Mouse (Mus musculus): ENCODE measurements around the gene Rbpj. TPM values are rescaled to one million over a fixed set of nuclear protein-coding genes. Genes with fewer than 3 reads are reported as not detected.

Rbpj gene
- polyA plus RNA-seq, 1 experiment from 2014 or later, result 14.2 TPM

GRCm38 (mm10) chr5:53470141-53471079 is 4.5 kb downstream of the Rbpj start:
- no peaks in the 10 kb centered on the region for H3K27me3 ChIP-seq (replicated peaks; ENCODE audit: control insufficient read depth, insufficient read depth, low read length)
- TF ChIP-seq CTCF (IDR thresholded peaks at IDR 0.05; ENCODE audit: low read depth), result 0 out of 2 replicates have a peak, but pooled peaks have one; percentile 18
- H3K4me1 ChIP-seq (replicated peaks; ENCODE audit: control insufficient read depth, insufficient read depth, low read length), result 0 out of 2 replicates have a peak, but pooled peaks cover 2% of the 10 kb centered on the region
- peak; percentile 88 for ATAC-seq
- peak overlapping the region; percentile 51 for H3K4me2 ChIP-seq (replicated peaks; ENCODE audit: low read depth)
- peak overlapping the region; percentile 57 for H3K27ac ChIP-seq (ENCODE audit: low read depth, low read length)
- H3K9me3 ChIP-seq (ENCODE audit: control insufficient read depth), result no peaks in the 10 kb centered on the region
- H3K36me3 ChIP-seq (ENCODE audit: control insufficient read depth, insufficient read depth), result no peaks in the 10 kb centered on the region
- no peak overlapping the region for H3K9ac ChIP-seq (ENCODE audit: low read depth, low read length)
- peak overlapping the region; percentile 9; the same call in 1 of the 2 replicates for H3K4me3 ChIP-seq (ENCODE audit: low read depth, low read length)
- 22% methylated on average over 16 of the region's 16 CpGs for WGBS

GRCm38 (mm10) chr5:53472485-53472884 is 6.5 kb downstream of the Rbpj start:
- no peak for TF ChIP-seq CTCF (IDR thresholded peaks at IDR 0.05; ENCODE audit: low read depth)
- 0 out of 2 replicates have a peak, but pooled peaks cover 2% of the 10 kb centered on the region for H3K4me1 ChIP-seq (replicated peaks; ENCODE audit: control insufficient read depth, insufficient read depth, low read length)
- no peaks in the 10 kb centered on the region for H3K36me3 ChIP-seq (ENCODE audit: control insufficient read depth, insufficient read depth)
- no peak overlapping the region for H3K4me2 ChIP-seq (replicated peaks; ENCODE audit: low read depth)
- no peaks in the 10 kb centered on the region for H3K27me3 ChIP-seq (replicated peaks; ENCODE audit: control insufficient read depth, insufficient read depth, low read length)
- H3K9ac ChIP-seq (ENCODE audit: low read depth, low read length), result no peak overlapping the region
- ATAC-seq, result no peak
- WGBS, result 84% methylated on average over 11 of the region's 11 CpGs
- no peaks in the 10 kb centered on the region for H3K9me3 ChIP-seq (ENCODE audit: control insufficient read depth)
- no peak overlapping the region for H3K4me3 ChIP-seq (ENCODE audit: low read depth, low read length)
- H3K27ac ChIP-seq (ENCODE audit: low read depth, low read length), result no peak overlapping the region

- ATAC-seq, result no peak
- H3K4me2 ChIP-seq (replicated peaks; ENCODE audit: low read depth), result no peak overlapping the region
- 79% methylated on average over 6 of the region's 6 CpGs for WGBS
Observed at GRCm38 (mm10) chr5:53479161-53479560, 13.2 kb downstream of the Rbpj start.

GRCm38 (mm10) chr5:53479891-53480290 is 13.9 kb downstream of the Rbpj start:
- WGBS, result 84% methylated on average over 5 of the region's 5 CpGs
- Histone ChIP-seq H3K4me2 (replicated peaks; ENCODE audit: low read depth) (no peak overlapping the region), H3K4me3 (ENCODE audit: low read depth, low read length) (no peak overlapping the region), H3K9ac (ENCODE audit: low read depth, low read length) (no peak overlapping the region), H3K27me3 (replicated peaks; ENCODE audit: control insufficient read depth, insufficient read depth, low read length) (no peaks in the 10 kb centered on the region), H3K9me3 (ENCODE audit: control insufficient read depth) (no peaks in the 10 kb centered on the region), H3K4me1 (replicated peaks; ENCODE audit: control insufficient read depth, insufficient read depth, low read length) (no peaks in the 10 kb centered on the region), H3K27ac (ENCODE audit: low read depth, low read length) (no peak overlapping the region), H3K36me3 (ENCODE audit: control insufficient read depth, insufficient read depth) (no peaks in the 10 kb centered on the region)
- no peak for ATAC-seq
- TF ChIP-seq CTCF (IDR thresholded peaks at IDR 0.05; ENCODE audit: low read depth), result no peak

More at GRCm38 (mm10) chr5:53479161-53479560, 13.2 kb downstream of the Rbpj start:
- Histone ChIP-seq H3K9me3 (ENCODE audit: control insufficient read depth) (no peaks in the 10 kb centered on the region), H3K4me1 (replicated peaks; ENCODE audit: control insufficient read depth, insufficient read depth, low read length) (no peaks in the 10 kb centered on the region), H3K36me3 (ENCODE audit: control insufficient read depth, insufficient read depth) (no peaks in the 10 kb centered on the region), H3K27me3 (replicated peaks; ENCODE audit: control insufficient read depth, insufficient read depth, low read length) (no peaks in the 10 kb centered on the region), H3K9ac (ENCODE audit: low read depth, low read length) (no peak overlapping the region), H3K4me3 (ENCODE audit: low read depth, low read length) (no peak overlapping the region), H3K27ac (ENCODE audit: low read depth, low read length) (no peak overlapping the region)
- no peak for TF ChIP-seq CTCF (IDR thresholded peaks at IDR 0.05; ENCODE audit: low read depth)

GRCm38 (mm10) chr5:53481021-53481420 is 15.1 kb downstream of the Rbpj start:
- Histone ChIP-seq H3K27ac (ENCODE audit: low read depth, low read length) (no peak overlapping the region), H3K4me1 (replicated peaks; ENCODE audit: control insufficient read depth, insufficient read depth, low read length) (no peaks in the 10 kb centered on the region), H3K36me3 (ENCODE audit: control insufficient read depth, insufficient read depth) (no peaks in the 10 kb centered on the region), H3K4me3 (ENCODE audit: low read depth, low read length) (no peak overlapping the region), H3K4me2 (replicated peaks; ENCODE audit: low read depth) (no peak overlapping the region), H3K9ac (ENCODE audit: low read depth, low read length) (no peak overlapping the region), H3K9me3 (ENCODE audit: control insufficient read depth) (no peaks in the 10 kb centered on the region), H3K27me3 (replicated peaks; ENCODE audit: control insufficient read depth, insufficient read depth, low read length) (no peaks in the 10 kb centered on the region)
- TF ChIP-seq CTCF (IDR thresholded peaks at IDR 0.05; ENCODE audit: low read depth), result no peak
- no peak for ATAC-seq
- 81% methylated on average over 2 of the region's 2 CpGs for WGBS

- H3K36me3 ChIP-seq (ENCODE audit: control insufficient read depth, insufficient read depth), result no peaks in the 10 kb centered on the region
- H3K4me3 ChIP-seq (ENCODE audit: low read depth, low read length), result no peak overlapping the region
- no peak for TF ChIP-seq CTCF (IDR thresholded peaks at IDR 0.05; ENCODE audit: low read depth)
- no peaks in the 10 kb centered on the region for H3K9me3 ChIP-seq (ENCODE audit: control insufficient read depth)
- no peak overlapping the region for H3K27ac ChIP-seq (ENCODE audit: low read depth, low read length)
- WGBS, result 68% methylated on average over 6 of the region's 6 CpGs
- no peak overlapping the region for H3K9ac ChIP-seq (ENCODE audit: low read depth, low read length)
- no peaks in the 10 kb centered on the region for H3K4me1 ChIP-seq (replicated peaks; ENCODE audit: control insufficient read depth, insufficient read depth, low read length)
- no peak for ATAC-seq
- no peaks in the 10 kb centered on the region for H3K27me3 ChIP-seq (replicated peaks; ENCODE audit: control insufficient read depth, insufficient read depth, low read length)
- no peak overlapping the region for H3K4me2 ChIP-seq (replicated peaks; ENCODE audit: low read depth)
Observed at GRCm38 (mm10) chr5:53485069-53485628, 19.2 kb downstream of the Rbpj start.

Data from intestine, postnatal 0 days (tissue).